ENCODE assay signal across 18 mouse cellular contexts in the genomic region with DNA sequence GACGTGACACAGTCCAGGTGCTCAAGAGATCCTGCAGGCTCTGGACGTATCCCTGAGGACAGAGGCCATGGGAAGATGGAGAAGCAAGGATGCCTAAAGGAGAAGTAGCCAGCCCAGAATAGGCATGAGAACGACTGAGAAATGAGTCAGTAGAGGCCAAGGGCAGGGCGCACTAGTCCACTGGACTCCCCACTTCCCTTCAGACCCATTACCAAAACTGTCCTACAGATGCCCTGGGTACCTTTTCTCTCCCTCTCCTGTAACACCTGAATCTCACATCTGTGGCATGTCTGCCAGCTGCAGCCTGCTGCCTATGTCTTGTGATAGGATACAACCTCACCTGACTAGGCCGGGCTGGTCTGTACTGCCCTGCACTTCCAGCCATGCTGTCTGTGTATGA. TPM values are rescaled to one million over a fixed set of nuclear protein-coding genes. Genes with fewer than 3 reads are reported as not detected.
DNase-seq lines count a peak whose midpoint lies in the region; ATAC-seq lines count a peak whose summit lies in the region.
"Had no signal": no experiment of that assay in that cellular context is flagged by ENCODE, and none has a peak within 500 bp of the region (broad histone marks: within the 10 kb centered on the region; RNA-seq: fewer than 3 reads in every experiment).

No protein-coding gene starts in this region.

- 89% methylated on average over 5 of the region's 5 CpGs for WGBS in forebrain, embryonic 13.5 days
- WGBS in forebrain, embryonic 16.5 days: 83% methylated on average over 5 of the region's 5 CpGs
- 87% methylated on average over 5 of the region's 5 CpGs for WGBS in hindbrain, embryonic 15.5 days
- WGBS in hindbrain, embryonic 10.5 days: 91% methylated on average over 5 of the region's 5 CpGs
- 82% methylated on average over 5 of the region's 5 CpGs for WGBS in forebrain, embryonic 15.5 days

- no peak overlapping the region for H3K4me3 ChIP-seq in forebrain, embryonic 13.5 days
- H3K4me3 ChIP-seq in forebrain, embryonic 16.5 days (replicated peaks; ENCODE audit: low read length): no peak overlapping the region
- no peak overlapping the region for H3K4me3 ChIP-seq in hindbrain, embryonic 15.5 days
- H3K4me3 ChIP-seq in hindbrain, embryonic 10.5 days: no peak overlapping the region
- peak overlapping the region; percentile 40 for H3K4me3 ChIP-seq in megakaryocyte, embryonic 14.5 days (replicated peaks)
- H3K4me3 ChIP-seq in forebrain, embryonic 15.5 days: no peak overlapping the region

- 0 out of 2 replicates have a peak overlapping the region, but pooled peaks have one; percentile 8 for H3K27ac ChIP-seq in forebrain, embryonic 13.5 days
- no peak overlapping the region; the same call in 1 of the 2 replicates for H3K27ac ChIP-seq in forebrain, embryonic 16.5 days (ENCODE audit: low read length)
- peak overlapping the region; percentile 37; the same call in 1 of the 2 replicates for H3K27ac ChIP-seq in hindbrain, embryonic 15.5 days (replicated peaks)
- no peak overlapping the region; the same call in 1 of the 2 replicates for H3K27ac ChIP-seq in hindbrain, embryonic 10.5 days
- H3K27ac ChIP-seq in forebrain, embryonic 15.5 days (replicated peaks): 0 out of 2 replicates have a peak overlapping the region, but pooled peaks have one; percentile 0

- peaks cover 11% of the 10 kb centered on the region for H3K36me3 ChIP-seq in forebrain, embryonic 13.5 days (ENCODE audit: poor library complexity, severe bottlenecking)
- 0 out of 2 replicates have a peak, but pooled peaks cover 2% of the 10 kb centered on the region for H3K36me3 ChIP-seq in forebrain, embryonic 16.5 days (ENCODE audit: control insufficient read depth, insufficient read depth)
- 0 out of 2 replicates have a peak, but pooled peaks cover 2% of the 10 kb centered on the region for H3K36me3 ChIP-seq in hindbrain, embryonic 15.5 days
- H3K36me3 ChIP-seq in hindbrain, embryonic 10.5 days: peaks cover 21% of the 10 kb centered on the region
- H3K36me3 ChIP-seq in megakaryocyte, embryonic 14.5 days (replicated peaks; ENCODE audit: low read length): peaks cover 22% of the 10 kb centered on the region
- H3K36me3 ChIP-seq in forebrain, embryonic 15.5 days: peaks cover 7% of the 10 kb centered on the region; the same call in 1 of the 2 replicates

- peak overlapping the region; percentile 26; the same call in 1 of the 2 replicates for H3K9ac ChIP-seq in forebrain, embryonic 13.5 days
- H3K9ac ChIP-seq in forebrain, embryonic 16.5 days (replicated peaks; ENCODE audit: low read depth, low read length): no peak overlapping the region
- H3K9ac ChIP-seq in hindbrain, embryonic 15.5 days: no peak overlapping the region
- no peak overlapping the region for H3K9ac ChIP-seq in forebrain, embryonic 15.5 days (replicated peaks)

- H3K27me3 ChIP-seq in forebrain, embryonic 13.5 days: no peaks in the 10 kb centered on the region
- H3K27me3 ChIP-seq in forebrain, embryonic 16.5 days (replicated peaks; ENCODE audit: control insufficient read depth, insufficient read depth, low read length): no peaks in the 10 kb centered on the region
- no peaks in the 10 kb centered on the region for H3K27me3 ChIP-seq in hindbrain, embryonic 15.5 days
- no peaks in the 10 kb centered on the region for H3K27me3 ChIP-seq in hindbrain, embryonic 10.5 days (ENCODE audit: insufficient read depth, poor library complexity, severe bottlenecking)
- H3K27me3 ChIP-seq in megakaryocyte, embryonic 14.5 days (replicated peaks): no peaks in the 10 kb centered on the region
- no peaks in the 10 kb centered on the region for H3K27me3 ChIP-seq in forebrain, embryonic 15.5 days
- H3K27me3 ChIP-seq: CH12.LX had no signal

- H3K4me1 ChIP-seq in forebrain, embryonic 13.5 days: peaks cover 63% of the 10 kb centered on the region
- peaks cover 47% of the 10 kb centered on the region for H3K4me1 ChIP-seq in forebrain, embryonic 16.5 days (replicated peaks; ENCODE audit: control insufficient read depth, insufficient read depth, low read length)
- peaks cover 70% of the 10 kb centered on the region for H3K4me1 ChIP-seq in hindbrain, embryonic 15.5 days (replicated peaks)
- peaks cover 78% of the 10 kb centered on the region for H3K4me1 ChIP-seq in hindbrain, embryonic 10.5 days (replicated peaks)
- peaks cover 82% of the 10 kb centered on the region for H3K4me1 ChIP-seq in megakaryocyte, embryonic 14.5 days
- H3K4me1 ChIP-seq in forebrain, embryonic 15.5 days: peaks cover 60% of the 10 kb centered on the region

- no peak for ATAC-seq in forebrain, embryonic 13.5 days
- no peak for ATAC-seq in forebrain, embryonic 16.5 days
- no peak for ATAC-seq in hindbrain, embryonic 15.5 days (ENCODE audit: low FRiP score, low read depth)
- no peak for ATAC-seq in megakaryocyte, adult 5-6 weeks (ENCODE audit: poor library complexity, severe bottlenecking)
- no peak for ATAC-seq in forebrain, embryonic 15.5 days (replicated peaks)
- no peak for ATAC-seq in monocyte, adult 5-6 weeks (replicated peaks; ENCODE audit: insufficient number of reproducible peaks, low FRiP score, low TSS enrichment, poor library complexity, severe bottlenecking)

- H3K4me2 ChIP-seq in forebrain, embryonic 13.5 days: no peak overlapping the region
- no peak overlapping the region for H3K4me2 ChIP-seq in forebrain, embryonic 16.5 days (ENCODE audit: low read length)
- no peak overlapping the region for H3K4me2 ChIP-seq in hindbrain, embryonic 15.5 days
- H3K4me2 ChIP-seq in forebrain, embryonic 15.5 days (replicated peaks): no peak overlapping the region

- no peak for DNase-seq in hindbrain, embryonic 10.5 days (ENCODE audit: low spot score)
- DNase-seq: adrenal gland, adult 2 months; cerebellum, adult 11 months; cerebellum, postnatal 14 days; gastrocnemius, postnatal 10 days; kidney, postnatal 10 days; lung, postnatal 4 days had no signal

- H3K9me3 ChIP-seq in forebrain, embryonic 13.5 days (replicated peaks): no peaks in the 10 kb centered on the region
- H3K9me3 ChIP-seq in forebrain, embryonic 16.5 days (ENCODE audit: control insufficient read depth, low read length): no peaks in the 10 kb centered on the region
- no peaks in the 10 kb centered on the region for H3K9me3 ChIP-seq in hindbrain, embryonic 15.5 days
- no peaks in the 10 kb centered on the region for H3K9me3 ChIP-seq in hindbrain, embryonic 10.5 days
- no peaks in the 10 kb centered on the region for H3K9me3 ChIP-seq in megakaryocyte, embryonic 14.5 days
- H3K9me3 ChIP-seq in forebrain, embryonic 15.5 days: no peaks in the 10 kb centered on the region

RNA-seq across cellular contexts. Expression of a gene that starts 3.6 kb away (rescaled TPM):
- 6.7 and 8.3 TPM in 2 replicates for polyA plus RNA-seq in forebrain, embryonic 13.5 days (2015; fragmentation: Nextera tagmentation; extraction: Ambion mirVana)
- 8.7 and 11.3 TPM in 2 replicates for polyA plus RNA-seq in forebrain, embryonic 16.5 days (2015; fragmentation: Nextera tagmentation; extraction: Ambion mirVana)
- polyA plus RNA-seq in hindbrain, embryonic 15.5 days (2015; fragmentation: Nextera tagmentation; extraction: Ambion mirVana): 9.4 and 11.2 TPM in 2 replicates
- 8.5 and 9.2 TPM in 2 replicates for polyA plus RNA-seq in hindbrain, embryonic 10.5 days (2016; fragmentation: Nextera tagmentation; extraction: Ambion mirVana)
- polyA plus RNA-seq in megakaryocyte, embryonic 14.5 days (2012; ENCODE audit: insufficient read depth, low replicate concordance): 35.9 and 36.0 TPM in 2 replicates
- total RNA-seq in megakaryocyte, adult 5-6 weeks (2015): 9.9 and 10.6 TPM in 2 replicates
- 4.2 and 5.3 TPM in 2 replicates for total RNA-seq in megakaryocyte, adult 5-6 weeks (2017)
- polyA plus RNA-seq in forebrain, embryonic 15.5 days (2015; fragmentation: Nextera tagmentation; extraction: Ambion mirVana): 9.1 and 9.5 TPM in 2 replicates
- total RNA-seq in monocyte, adult 5-6 weeks (2017): 8.4 to 15.4 TPM (median 10.1 TPM) in 3 replicates

RNA-seq across cellular contexts. Expression of a gene that starts 5.3 kb away (rescaled TPM):
- polyA plus RNA-seq in forebrain, embryonic 13.5 days (2015; fragmentation: Nextera tagmentation; extraction: Ambion mirVana): 1.1 and 1.5 TPM in 2 replicates
- 1.0 and 1.1 TPM in 2 replicates for polyA plus RNA-seq in forebrain, embryonic 16.5 days (2015; fragmentation: Nextera tagmentation; extraction: Ambion mirVana)
- 0.92 and 1.4 TPM in 2 replicates for polyA plus RNA-seq in hindbrain, embryonic 15.5 days (2015; fragmentation: Nextera tagmentation; extraction: Ambion mirVana)
- 1.5 and 1.8 TPM in 2 replicates for polyA plus RNA-seq in hindbrain, embryonic 10.5 days (2016; fragmentation: Nextera tagmentation; extraction: Ambion mirVana)
- not detected in 2 replicates for polyA plus RNA-seq in megakaryocyte, embryonic 14.5 days (2012; ENCODE audit: insufficient read depth, low replicate concordance)
- total RNA-seq in megakaryocyte, adult 5-6 weeks (2015): 1.0 and 1.4 TPM in 2 replicates
- 1.7 and 2.4 TPM in 2 replicates for total RNA-seq in megakaryocyte, adult 5-6 weeks (2017)
- polyA plus RNA-seq in forebrain, embryonic 15.5 days (2015; fragmentation: Nextera tagmentation; extraction: Ambion mirVana): 1.2 and 1.3 TPM in 2 replicates
- 2.4 to 3.7 TPM (median 2.6 TPM) in 3 replicates for total RNA-seq in monocyte, adult 5-6 weeks (2017)

RNA-seq across cellular contexts. Expression of a gene that starts 25.4 kb away (rescaled TPM):
- polyA plus RNA-seq in forebrain, embryonic 13.5 days (2015; fragmentation: Nextera tagmentation; extraction: Ambion mirVana): not detected in 2 replicates
- not detected in 2 replicates for polyA plus RNA-seq in forebrain, embryonic 16.5 days (2015; fragmentation: Nextera tagmentation; extraction: Ambion mirVana)
- polyA plus RNA-seq in hindbrain, embryonic 15.5 days (2015; fragmentation: Nextera tagmentation; extraction: Ambion mirVana): 0.51 and 1.2 TPM in 2 replicates
- 0.69 TPM in 1 of 2 replicates, not detected in the other for polyA plus RNA-seq in hindbrain, embryonic 10.5 days (2016; fragmentation: Nextera tagmentation; extraction: Ambion mirVana)
- polyA plus RNA-seq in megakaryocyte, embryonic 14.5 days (2012; ENCODE audit: insufficient read depth, low replicate concordance): 0.31 TPM in 1 of 2 replicates, not detected in the other
- not detected in 2 replicates for total RNA-seq in megakaryocyte, adult 5-6 weeks (2015)
- total RNA-seq in megakaryocyte, adult 5-6 weeks (2017): not detected in 2 replicates
- polyA plus RNA-seq in forebrain, embryonic 15.5 days (2015; fragmentation: Nextera tagmentation; extraction: Ambion mirVana): not detected in 2 replicates
- not detected in 3 replicates for total RNA-seq in monocyte, adult 5-6 weeks (2017)
- total RNA-seq: adrenal gland, adult 2 months; CH12.LX; gastrocnemius, postnatal 10 days; hematopoietic stem cell, adult 5-6 weeks; layer of hippocampus, adult 8-10 months had no signal
- polyA plus RNA-seq: limb, embryonic 14.5 days had no signal

RNA-seq across cellular contexts. Expression of a gene that starts 27.9 kb away (rescaled TPM):
- polyA plus RNA-seq in forebrain, embryonic 13.5 days (2015; fragmentation: Nextera tagmentation; extraction: Ambion mirVana): 0.23 and 0.29 TPM in 2 replicates
- polyA plus RNA-seq in forebrain, embryonic 16.5 days (2015; fragmentation: Nextera tagmentation; extraction: Ambion mirVana): 0.65 and 0.79 TPM in 2 replicates
- polyA plus RNA-seq in hindbrain, embryonic 15.5 days (2015; fragmentation: Nextera tagmentation; extraction: Ambion mirVana): 0.69 and 0.97 TPM in 2 replicates
- polyA plus RNA-seq in hindbrain, embryonic 10.5 days (2016; fragmentation: Nextera tagmentation; extraction: Ambion mirVana): 0.24 and 0.30 TPM in 2 replicates
- polyA plus RNA-seq in megakaryocyte, embryonic 14.5 days (2012; ENCODE audit: insufficient read depth, low replicate concordance): 7.7 and 7.9 TPM in 2 replicates
- total RNA-seq in megakaryocyte, adult 5-6 weeks (2015): 1.5 and 2.2 TPM in 2 replicates
- 0.12 and 0.73 TPM in 2 replicates for total RNA-seq in megakaryocyte, adult 5-6 weeks (2017)
- 0.41 and 0.68 TPM in 2 replicates for polyA plus RNA-seq in forebrain, embryonic 15.5 days (2015; fragmentation: Nextera tagmentation; extraction: Ambion mirVana)
- total RNA-seq in monocyte, adult 5-6 weeks (2017): 7.4 to 27.0 TPM (median 8.4 TPM) in 3 replicates

RNA-seq across cellular contexts. Expression of a gene that starts 34.3 kb away (rescaled TPM):
- 17.0 and 19.2 TPM in 2 replicates for polyA plus RNA-seq in forebrain, embryonic 13.5 days (2015; fragmentation: Nextera tagmentation; extraction: Ambion mirVana)
- 16.0 and 20.6 TPM in 2 replicates for polyA plus RNA-seq in forebrain, embryonic 16.5 days (2015; fragmentation: Nextera tagmentation; extraction: Ambion mirVana)
- 19.0 and 22.6 TPM in 2 replicates for polyA plus RNA-seq in hindbrain, embryonic 15.5 days (2015; fragmentation: Nextera tagmentation; extraction: Ambion mirVana)
- 16.7 and 19.2 TPM in 2 replicates for polyA plus RNA-seq in hindbrain, embryonic 10.5 days (2016; fragmentation: Nextera tagmentation; extraction: Ambion mirVana)
- 28.7 and 79.3 TPM in 2 replicates for polyA plus RNA-seq in megakaryocyte, embryonic 14.5 days (2012; ENCODE audit: insufficient read depth, low replicate concordance)
- 11.3 and 13.6 TPM in 2 replicates for total RNA-seq in megakaryocyte, adult 5-6 weeks (2015)
- 14.8 and 16.4 TPM in 2 replicates for total RNA-seq in megakaryocyte, adult 5-6 weeks (2017)
- 17.8 and 19.3 TPM in 2 replicates for polyA plus RNA-seq in forebrain, embryonic 15.5 days (2015; fragmentation: Nextera tagmentation; extraction: Ambion mirVana)
- total RNA-seq in monocyte, adult 5-6 weeks (2017): 19.0 to 27.3 TPM (median 24.0 TPM) in 3 replicates

Comparison
In these comparisons a context has a peak if more than half of its experiments do, and no peak if none do; other contexts are left out.
1. H3K27ac ChIP-seq: peak in forebrain, embryonic 13.5 days (single experiment), hindbrain, embryonic 15.5 days (single experiment) and forebrain, embryonic 15.5 days (single experiment); none in forebrain, embryonic 16.5 days (single experiment) and hindbrain, embryonic 10.5 days (single experiment).